Mouse (Mus musculus) olfactory bulb, adult 2 months (tissue): Measurements from ENCODE around the gene Ppp4r3a. TPM values are rescaled to one million over a fixed set of nuclear protein-coding genes. Genes with fewer than 3 reads are reported as not detected.

Source experiments
- H3K27ac ChIP-seq: fragments of 200-500 bp; 2 replicates; pipeline ENCODE4 v1.5.1; 2012; ENCODE audit warnings: low read depth, low read length; ENCODE audit not compliant: insufficient read depth
- H3K4me1 ChIP-seq: fragments of 200-500 bp; 2 replicates; pipeline ENCODE4 v1.6.1; 2012; ENCODE audit warnings: low read length; ENCODE audit not compliant: control insufficient read depth, insufficient read depth
- H3K4me3 ChIP-seq: fragments of 200-500 bp; 2 replicates; pipeline ENCODE4 v1.5.1; 2012; ENCODE audit warnings: mild to moderate bottlenecking, low read depth, low read length, moderate library complexity; ENCODE audit not compliant: insufficient read depth
- CTCF ChIP-seq: fragments of 200-500 bp; IDR thresholded peaks from 2 replicates; pipeline ENCODE4 v1.5.1; 2012; ENCODE audit warnings: low read depth, mild to moderate bottlenecking, low read length, moderate library complexity; ENCODE audit not compliant: insufficient read depth
- POLR2A ChIP-seq: fragments of 200-500 bp; IDR thresholded peaks from 2 replicates; pipeline ENCODE4 v1.6.1; 2012; ENCODE audit warnings: mild to moderate bottlenecking, low read depth, low read length, moderate library complexity; ENCODE audit not compliant: insufficient read depth
- WGBS: fragments of 180-500 bp; shearing (Covaris S2); methylation state at CpG from one replicate; pipeline ENCODE4 v1.1.7; 2018; 5-methylcytosine and 5-hydroxymethylcytosine counted together
- polyA plus RNA-seq: library from polyadenylated mRNA; stranded (reverse); fragments of >200 nt; gene quantifications from 2 replicates; pipeline ENCODE4 v1.2.4, GENCODE M21; 2012; ENCODE audit warnings: low replicate concordance; ENCODE audit not compliant: missing spikeins, insufficient read depth, insufficient read length

The Ppp4r3a gene
- polyA plus RNA-seq, 1 experiment, result not detected

DNA sequence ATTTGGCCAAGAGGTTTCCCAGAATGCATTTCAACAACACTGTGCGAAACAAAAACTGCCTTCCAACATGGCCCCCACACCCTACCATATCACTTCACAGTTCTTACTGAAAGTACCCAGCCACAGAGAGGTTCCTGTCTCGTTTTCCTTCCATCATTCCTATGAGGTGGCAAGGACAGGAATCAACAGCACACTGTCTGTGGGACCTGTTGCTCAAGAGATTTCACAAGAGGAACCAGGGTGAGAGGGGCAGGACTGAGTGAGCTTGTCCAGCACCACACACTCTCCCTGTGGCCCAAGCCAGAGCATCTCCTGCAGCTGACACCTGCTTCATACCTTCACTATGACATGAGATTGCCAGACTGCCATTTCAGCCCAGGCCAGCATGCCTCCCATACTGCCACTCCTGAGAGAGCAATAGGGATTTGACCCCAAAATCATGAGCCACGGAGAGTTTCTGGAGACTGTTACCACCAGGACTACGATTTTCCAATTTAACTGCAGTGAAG, 93.7 kb downstream of the Ppp4r3a start:
- Histone ChIP-seq H3K27ac (no peak overlapping the region), H3K4me3 (no peak overlapping the region), H3K4me1 (peaks cover 47% of the 10 kb centered on the region)
- WGBS, result 81% methylated on average over 4 of the region's 4 CpGs
- TF ChIP-seq POLR2A (no peak), CTCF (no peak)

Other genes with a start within 250 kb of the Ppp4r3a start
- gene Gpr68, start 175.5 kb downstream of the Ppp4r3a start, polyA plus RNA-seq, result not detected in 2 replicates
- 56.2 TPM in 1 of 2 replicates, not detected in the other for gene Ccdc88c, start 54.6 kb downstream of the Ppp4r3a start, polyA plus RNA-seq